Mouse (Mus musculus): ENCODE data around the gene Taar7d. TPM values are rescaled to one million over a fixed set of nuclear protein-coding genes. Genes with fewer than 3 reads are reported as not detected.
"Not testable (repeated sequence)": the region's sequence is repeated elsewhere in the genome, so short reads cannot be mapped to it uniquely, and the experiment has no call there.

Gene Taar7d
- polyA plus RNA-seq, 1 experiment: not detected

GRCm38 (mm10) chr10:24052039-24052438, 25.0 kb downstream of the Taar7d start:
- TF ChIP-seq CTCF (IDR thresholded peaks at IDR 0.05; ENCODE audit: control insufficient read depth, insufficient read depth, insufficient replicate concordance, low read depth, low read length) (no peak), POLR2A (IDR thresholded peaks at IDR 0.05; ENCODE audit: control insufficient read depth, low read depth, low read length) (no peak)
- no peaks in the 10 kb centered on the region for H3K4me1 ChIP-seq (ENCODE audit: control insufficient read depth, insufficient read depth, low read length)
- no peaks in the 10 kb centered on the region for H3K36me3 ChIP-seq (ENCODE audit: control insufficient read depth, insufficient read depth, low read length)
- no peak overlapping the region for H3K4me3 ChIP-seq (ENCODE audit: control insufficient read depth, low read depth, low read length)
- no peaks in the 10 kb centered on the region for H3K27me3 ChIP-seq (ENCODE audit: control insufficient read depth, insufficient read depth, low read length)
- H3K27ac ChIP-seq (ENCODE audit: control insufficient read depth, insufficient read depth, low read depth, low read length): no peak overlapping the region

- no peak overlapping the region for H3K27ac ChIP-seq (ENCODE audit: control insufficient read depth, insufficient read depth, low read depth, low read length)
- no peaks in the 10 kb centered on the region for H3K27me3 ChIP-seq (ENCODE audit: control insufficient read depth, insufficient read depth, low read length)
- TF ChIP-seq POLR2A (IDR thresholded peaks at IDR 0.05; ENCODE audit: control insufficient read depth, low read depth, low read length) (no peak), CTCF (IDR thresholded peaks at IDR 0.05; ENCODE audit: control insufficient read depth, insufficient read depth, insufficient replicate concordance, low read depth, low read length) (no peak)
- H3K36me3 ChIP-seq (ENCODE audit: control insufficient read depth, insufficient read depth, low read length): no peaks in the 10 kb centered on the region
- H3K4me1 ChIP-seq (ENCODE audit: control insufficient read depth, insufficient read depth, low read length): no peaks in the 10 kb centered on the region
- H3K4me3 ChIP-seq (ENCODE audit: control insufficient read depth, low read depth, low read length): no peak overlapping the region
These were observed 32.0 kb downstream of the Taar7d start for GRCm38 (mm10) chr10:24058986-24059385.

GRCm38 (mm10) chr10:24074751-24075150, 47.7 kb downstream of the Taar7d start:
- not testable (repeated sequence) for H3K4me3 ChIP-seq (ENCODE audit: control insufficient read depth, low read depth, low read length); H3K4me1 ChIP-seq (ENCODE audit: control insufficient read depth, insufficient read depth, low read length); H3K36me3 ChIP-seq (ENCODE audit: control insufficient read depth, insufficient read depth, low read length); H3K27ac ChIP-seq (ENCODE audit: control insufficient read depth, insufficient read depth, low read depth, low read length); H3K27me3 ChIP-seq (ENCODE audit: control insufficient read depth, insufficient read depth, low read length)

DNA sequence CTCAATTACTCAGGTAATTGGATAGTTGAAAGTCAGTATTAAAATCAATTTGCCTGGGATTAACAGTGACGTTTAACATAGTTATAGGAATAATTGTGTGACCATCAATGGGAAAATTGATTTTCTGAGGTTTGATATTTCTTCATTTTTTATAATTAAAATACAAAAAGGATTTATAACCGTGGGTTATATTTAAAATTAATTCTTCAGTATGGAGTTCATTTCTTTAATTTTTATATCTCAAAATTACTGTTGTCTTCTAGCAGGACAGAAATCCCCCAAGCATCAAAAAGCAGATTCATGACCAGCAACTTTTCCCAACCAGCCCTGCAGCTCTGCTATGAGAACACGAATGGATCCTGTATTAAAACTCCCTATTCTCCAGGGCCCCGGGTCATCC, 49.2 kb downstream of the Taar7d start, which contains the start of gene Taar8a:
Gene Taar8a, plus strand, starts transcription at position 301 of the 400 bp plus-strand sequence.
- not testable (repeated sequence) for H3K27me3 ChIP-seq (ENCODE audit: control insufficient read depth, insufficient read depth, low read length); H3K4me3 ChIP-seq (ENCODE audit: control insufficient read depth, low read depth, low read length); H3K36me3 ChIP-seq (ENCODE audit: control insufficient read depth, insufficient read depth, low read length); H3K27ac ChIP-seq (ENCODE audit: control insufficient read depth, insufficient read depth, low read depth, low read length); H3K4me1 ChIP-seq (ENCODE audit: control insufficient read depth, insufficient read depth, low read length)

Other genes starting within 250 kb of the Taar7d start
- 737 and 854 TPM in 2 replicates for gene Rps12, start 239.9 kb upstream of the Taar7d start, polyA plus RNA-seq (2012; rRNA removed)
- gene Slc18b1, start 230.2 kb upstream of the Taar7d start, polyA plus RNA-seq (2012; rRNA removed): 1.6 and 1.9 TPM in 2 replicates
- gene Vnn3, start 175.8 kb upstream of the Taar7d start, polyA plus RNA-seq (2012; rRNA removed): 0.30 and 0.38 TPM in 2 replicates
- 0.22 and 1.1 TPM in 2 replicates for gene Vnn1, start 132.5 kb upstream of the Taar7d start, polyA plus RNA-seq (2012; rRNA removed)
- gene Taar1, start 106.9 kb upstream of the Taar7d start, polyA plus RNA-seq (2012; rRNA removed): not detected in 2 replicates
- gene Taar2, start 88.7 kb upstream of the Taar7d start, polyA plus RNA-seq (2012; rRNA removed): not detected in 2 replicates
- gene Taar3, start 77.7 kb upstream of the Taar7d start, polyA plus RNA-seq (2012; rRNA removed): not detected in 2 replicates
- not detected in 2 replicates for gene Taar4, start 66.7 kb upstream of the Taar7d start, polyA plus RNA-seq (2012; rRNA removed)
- gene Taar5, start 56.5 kb upstream of the Taar7d start, polyA plus RNA-seq (2012; rRNA removed): not detected in 2 replicates
- gene Taar6, start 41.6 kb upstream of the Taar7d start, polyA plus RNA-seq (2012; rRNA removed): not detected in 2 replicates
- gene Taar7a, start 33.7 kb upstream of the Taar7d start, polyA plus RNA-seq (2012; rRNA removed): not detected in 2 replicates
- gene Taar7b, start 27.3 kb upstream of the Taar7d start, polyA plus RNA-seq (2012; rRNA removed): not detected in 2 replicates
- not detected in 2 replicates for gene Taar7e, start 10.4 kb downstream of the Taar7d start, polyA plus RNA-seq (2012; rRNA removed)
- gene Taar7f, start 22.3 kb downstream of the Taar7d start, polyA plus RNA-seq (2012; rRNA removed): not detected in 2 replicates
- gene Taar8a, start 49.3 kb downstream of the Taar7d start, polyA plus RNA-seq (2012; rRNA removed): not detected in 2 replicates
- not detected in 2 replicates for gene Taar8b, start 65.1 kb downstream of the Taar7d start, polyA plus RNA-seq (2012; rRNA removed)
- not detected in 2 replicates for gene Taar8c, start 74.7 kb downstream of the Taar7d start, polyA plus RNA-seq (2012; rRNA removed)
- not detected in 2 replicates for gene Taar9, start 82.3 kb downstream of the Taar7d start, polyA plus RNA-seq (2012; rRNA removed)
- gene Stx7, start 122.1 kb downstream of the Taar7d start, polyA plus RNA-seq (2012; rRNA removed): 9.8 and 14.9 TPM in 2 replicates
- 0.61 and 0.71 TPM in 2 replicates for gene Moxd1, start 196.3 kb downstream of the Taar7d start, polyA plus RNA-seq (2012; rRNA removed)